Comparison of ENCODE assay signal across 28 mouse cellular contexts in genomic region chr2:75479546-75479945, GRCm38 (mm10).
DNase-seq lines count a peak whose midpoint lies in the region; ATAC-seq and TF ChIP-seq lines count a peak whose summit lies in the region.
"Had no signal": no experiment of that assay in that cellular context is flagged by ENCODE, and none has a peak within 500 bp of the region (broad histone marks: within the 10 kb centered on the region; RNA-seq: fewer than 3 reads in every experiment).

No protein-coding gene starts in this region.

- WGBS in cerebellum, adult 2 months, result 47% methylated on average over 5 of the region's 5 CpGs
- WGBS in hindbrain, postnatal 0 days, result 67% methylated on average over 5 of the region's 5 CpGs
- WGBS in hindbrain, embryonic 13.5 days, result 83% methylated on average over 5 of the region's 5 CpGs

- H3K36me3 ChIP-seq in hindbrain, postnatal 0 days (ENCODE audit: insufficient read depth, low read length), result no peaks in the 10 kb centered on the region
- no peaks in the 10 kb centered on the region for H3K36me3 ChIP-seq in hindbrain, embryonic 13.5 days
- H3K36me3 ChIP-seq: embryonic facial prominence, embryonic 13.5 days; embryonic facial prominence, embryonic 15.5 days; forebrain, embryonic 10.5 days; forebrain, embryonic 12.5 days; G1E had no signal

- no peak overlapping the region for H3K4me2 ChIP-seq in hindbrain, postnatal 0 days (ENCODE audit: low read depth, low read length)
- no peak overlapping the region for H3K4me2 ChIP-seq in hindbrain, embryonic 13.5 days
- H3K4me2 ChIP-seq: embryonic facial prominence, embryonic 13.5 days; embryonic facial prominence, embryonic 15.5 days; forebrain, embryonic 12.5 days had no signal

- DNase-seq in cerebellum, postnatal 10 days, result peak; percentile 41 to 42
- DNase-seq in cerebellum, adult 2 months, result no peak
- peak; percentile 54 for DNase-seq in hindbrain, postnatal 0 days (ENCODE audit: low spot score)
- DNase-seq in retina, postnatal 1 day, result peak; percentile 54
- DNase-seq in lung, postnatal 36 days, result no peak
- DNase-seq: adrenal gland, adult 8-10 months; adrenal gland, postnatal 14 days; adrenal gland, postnatal 36 days; B cell, adult 2 months; cerebellum, adult 11 months; cerebellum, adult 18-20 months; cerebellum, adult 9-11 months; cerebellum, postnatal 36 days; embryo, embryonic 11 days had no signal

- H3K9me3 ChIP-seq in hindbrain, postnatal 0 days (ENCODE audit: low read length), result no peaks in the 10 kb centered on the region
- no peaks in the 10 kb centered on the region for H3K9me3 ChIP-seq in hindbrain, embryonic 13.5 days
- H3K9me3 ChIP-seq: embryonic facial prominence, embryonic 13.5 days; embryonic facial prominence, embryonic 15.5 days; forebrain, embryonic 10.5 days; forebrain, embryonic 12.5 days; G1E had no signal

- no peak for TF ChIP-seq CTCF in cerebellum, adult 2 months (IDR thresholded peaks at IDR 0.05; ENCODE audit: borderline replicate concordance, insufficient read depth, low read depth, low read length)
- TF ChIP-seq CTCF in hindbrain, postnatal 0 days (IDR thresholded peaks at IDR 0.05; ENCODE audit: low read depth), result no peak

- ATAC-seq in hindbrain, postnatal 0 days, result peak; percentile 29; the same call in 1 of the 2 replicates
- ATAC-seq in hindbrain, embryonic 13.5 days (ENCODE audit: low FRiP score), result no peak
- ATAC-seq in megakaryocyte progenitor cell, adult 5-6 weeks (replicated peaks; ENCODE audit: poor library complexity), result peak; percentile 26; the same call in 1 of the 2 replicates
- ATAC-seq: activated CD4-positive, CD25-positive, alpha-beta regulatory T cell, adult 4 months; CD4-positive, CD25-positive, alpha-beta regulatory T cell, adult 4 months; forebrain, embryonic 14.5 days; forebrain, embryonic 16.5 days; Patski had no signal

- no peak overlapping the region for H3K27ac ChIP-seq in cerebellum, adult 2 months (ENCODE audit: insufficient read depth, low read length)
- no peak overlapping the region for H3K27ac ChIP-seq in hindbrain, postnatal 0 days
- H3K27ac ChIP-seq in hindbrain, embryonic 13.5 days, result no peak overlapping the region
- H3K27ac ChIP-seq: embryonic facial prominence, embryonic 13.5 days; embryonic facial prominence, embryonic 15.5 days; forebrain, embryonic 10.5 days; forebrain, embryonic 12.5 days had no signal

- H3K4me1 ChIP-seq in cerebellum, adult 2 months (ENCODE audit: control insufficient read depth, insufficient read depth, low read length), result no peaks in the 10 kb centered on the region
- H3K4me1 ChIP-seq in hindbrain, postnatal 0 days (ENCODE audit: insufficient read depth, low read length), result 0 out of 2 replicates have a peak, but pooled peaks cover 2% of the 10 kb centered on the region
- H3K4me1 ChIP-seq in hindbrain, embryonic 13.5 days (replicated peaks), result peaks cover 13% of the 10 kb centered on the region
- H3K4me1 ChIP-seq: embryonic facial prominence, embryonic 15.5 days had no signal

- no peaks in the 10 kb centered on the region for H3K27me3 ChIP-seq in cerebellum, adult 2 months (ENCODE audit: control insufficient read depth, insufficient read depth, low read length)
- H3K27me3 ChIP-seq in hindbrain, postnatal 0 days (ENCODE audit: insufficient read depth, low read length), result no peaks in the 10 kb centered on the region
- no peaks in the 10 kb centered on the region for H3K27me3 ChIP-seq in hindbrain, embryonic 13.5 days
- H3K27me3 ChIP-seq: CH12.LX; forebrain, embryonic 12.5 days had no signal

- H3K9ac ChIP-seq in hindbrain, postnatal 0 days (replicated peaks; ENCODE audit: low read length), result no peak overlapping the region
- H3K9ac ChIP-seq in hindbrain, embryonic 13.5 days, result no peak overlapping the region
- H3K9ac ChIP-seq: embryonic facial prominence, embryonic 13.5 days; embryonic facial prominence, embryonic 15.5 days; forebrain, embryonic 12.5 days had no signal

- H3K4me3 ChIP-seq in cerebellum, adult 2 months (replicated peaks; ENCODE audit: insufficient read depth, low read depth, low read length), result no peak overlapping the region
- H3K4me3 ChIP-seq in hindbrain, postnatal 0 days (ENCODE audit: low read length), result no peak overlapping the region
- H3K4me3 ChIP-seq in hindbrain, embryonic 13.5 days, result no peak overlapping the region
- H3K4me3 ChIP-seq: embryonic facial prominence, embryonic 13.5 days; embryonic facial prominence, embryonic 15.5 days; erythroblast, embryonic 14.5 days; forebrain, embryonic 10.5 days; forebrain, embryonic 12.5 days had no signal

- no peak for TF ChIP-seq POLR2A in cerebellum, adult 2 months (IDR thresholded peaks at IDR 0.05; ENCODE audit: borderline replicate concordance, insufficient read depth, low read length)

Comparison
In these comparisons a context has a peak if more than half of its experiments do, and no peak if none do; other contexts are left out.
1. DNase-seq: peak in cerebellum, postnatal 10 days (2 of 2), hindbrain, postnatal 0 days (single experiment) and retina, postnatal 1 day (single experiment); none in cerebellum, adult 2 months (0 of 2) and lung, postnatal 36 days (single experiment).